Mouse (Mus musculus): ENCODE results near the gene Gm10447. TPM values are rescaled to one million over a fixed set of nuclear protein-coding genes. Genes with fewer than 3 reads are reported as not detected.
A peak's percentile ranks its signal among the peaks of the same experiment; 100 is the strongest.
"Not testable (repeated sequence)": the region's sequence is repeated elsewhere in the genome, so short reads cannot be mapped to it uniquely, and the experiment has no call there.

Gene Gm10447
- total RNA-seq, 2 experiments from 2014 or later: 0.10 TPM; not detected in 1

DNA sequence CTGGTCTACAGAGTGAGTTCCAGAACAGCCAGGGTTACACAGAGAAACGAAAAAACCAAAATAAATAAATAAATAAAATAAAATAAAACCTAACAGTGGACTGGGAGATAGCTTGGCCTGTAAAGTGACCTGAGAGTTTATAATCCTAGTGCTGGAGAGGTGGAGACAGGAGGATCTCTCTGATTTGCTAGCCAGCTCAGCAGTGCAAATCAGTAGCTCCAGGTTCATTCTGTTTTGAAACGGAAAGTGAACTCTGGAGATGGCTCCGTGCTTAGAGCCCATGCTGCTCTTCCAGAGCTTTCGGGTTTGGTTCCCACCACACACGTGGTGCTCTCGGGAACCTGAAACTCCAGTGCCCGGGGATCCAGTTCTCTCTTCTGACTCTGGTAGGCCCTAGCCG is 8.9 kb downstream of the Gm10447 start:
- intact Hi-C loops (cut with DNase I): no loop called here
- no peak for DNase-seq

DNA sequence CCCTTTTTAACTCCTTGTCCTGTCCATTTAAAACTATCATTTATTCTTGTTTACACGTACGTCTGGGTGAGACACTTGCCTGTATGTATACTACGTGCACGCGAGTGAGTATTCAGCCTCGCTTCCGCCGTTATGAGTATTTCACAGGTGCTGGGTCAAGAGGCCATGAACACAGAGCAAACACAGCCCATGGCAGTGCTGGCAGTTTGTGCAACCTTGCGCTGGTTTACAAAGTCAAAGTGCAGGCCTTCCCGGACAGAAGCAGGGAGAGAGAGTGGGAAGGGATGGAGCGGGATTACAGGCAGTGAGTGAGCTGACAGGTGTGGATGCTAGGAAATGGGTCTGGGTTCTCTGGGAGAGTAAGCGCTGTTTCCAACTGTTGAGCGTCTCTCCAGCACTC is 10.7 kb downstream of the Gm10447 start:
- no peak for DNase-seq
- intact Hi-C loops (cut with DNase I): no loop called here

- intact Hi-C loops (cut with DNase I): no loop called here
- no peak for DNase-seq
These were observed 11.3 kb downstream of the Gm10447 start for GRCm38 (mm10) chr11:53445562-53445961.

DNA sequence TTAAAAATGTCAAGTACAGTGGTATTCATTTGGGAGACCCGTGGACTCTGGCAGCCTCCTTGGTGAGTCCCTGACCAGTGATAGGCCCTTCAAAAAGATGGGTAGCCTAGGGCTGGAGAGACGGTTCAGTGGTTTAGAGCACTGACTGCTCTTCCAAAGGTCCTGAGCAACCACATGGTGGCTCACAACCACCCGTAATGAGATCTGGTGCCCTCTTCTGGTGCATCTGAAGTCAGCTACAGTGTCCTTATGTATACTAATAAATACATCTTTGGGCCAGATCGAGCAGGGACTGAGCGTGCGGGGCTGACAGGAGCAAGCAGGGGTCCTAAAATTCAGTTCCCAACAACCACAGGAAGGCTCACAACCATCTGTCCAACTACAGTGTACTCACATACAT is 13.0 kb downstream of the Gm10447 start:
- intact Hi-C loops (cut with DNase I): no loop called here
- DNase-seq: peak in 1 of 2 experiments; percentile 40

- DNase-seq: peak in 1 of 2 experiments; percentile 36
- intact Hi-C loops (cut with DNase I): no loop called here
These were observed 15.0 kb downstream of the Gm10447 start for GRCm38 (mm10) chr11:53441921-53442320.

DNA sequence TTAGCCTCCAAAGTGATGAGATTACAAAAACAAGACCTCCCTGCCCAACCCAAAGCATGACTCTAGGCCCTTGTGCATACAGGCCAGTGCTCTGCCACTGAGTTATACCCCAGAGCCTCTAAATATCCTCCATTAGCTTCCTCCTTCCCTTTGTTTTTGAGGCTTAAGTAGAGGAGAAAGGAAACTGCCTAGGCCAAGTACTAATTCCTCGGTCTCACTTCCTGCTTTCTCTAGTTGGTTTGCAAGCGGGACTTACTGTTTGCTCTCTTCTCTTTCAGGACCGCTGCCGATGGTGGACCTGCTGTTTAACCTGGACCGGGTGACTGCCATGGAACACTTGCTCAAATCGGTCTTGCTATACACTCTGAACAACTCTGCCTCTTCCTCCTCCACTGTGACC is 20.6 kb downstream of the Gm10447 start:
- intact Hi-C loops (cut with DNase I): no loop called here
- DNase-seq: no peak

GRCm38 (mm10) chr11:53435504-53435903 is 21.4 kb downstream of the Gm10447 start:
- DNase-seq: no peak
- intact Hi-C loops (cut with DNase I): no loop called here

DNA sequence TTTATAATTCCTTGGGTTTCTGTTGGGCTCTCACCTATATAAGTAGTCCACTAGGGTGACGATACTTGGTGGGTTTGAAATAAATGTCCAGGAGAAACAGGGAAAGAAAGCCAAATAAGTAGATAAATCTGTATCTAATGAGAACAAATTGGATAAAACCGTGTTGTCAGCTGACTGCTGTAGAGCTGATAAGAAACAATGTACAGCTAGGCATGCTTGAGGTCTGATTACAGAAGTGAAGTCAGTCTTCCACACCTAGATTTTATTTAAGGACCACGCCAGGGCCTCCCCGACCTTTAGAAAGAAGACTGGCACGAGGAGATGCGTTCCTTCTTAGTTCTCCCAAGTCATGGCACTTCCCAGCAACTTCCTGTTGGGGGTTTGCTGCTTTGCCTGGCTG is 23.9 kb downstream of the Gm10447 start:
- DNase-seq: no peak
- intact Hi-C loops (cut with DNase I): no loop called here

- no peak for DNase-seq
- intact Hi-C loops (cut with DNase I): no loop called here
These were observed 25.4 kb downstream of the Gm10447 start for GRCm38 (mm10) chr11:53431347-53432056.

DNA sequence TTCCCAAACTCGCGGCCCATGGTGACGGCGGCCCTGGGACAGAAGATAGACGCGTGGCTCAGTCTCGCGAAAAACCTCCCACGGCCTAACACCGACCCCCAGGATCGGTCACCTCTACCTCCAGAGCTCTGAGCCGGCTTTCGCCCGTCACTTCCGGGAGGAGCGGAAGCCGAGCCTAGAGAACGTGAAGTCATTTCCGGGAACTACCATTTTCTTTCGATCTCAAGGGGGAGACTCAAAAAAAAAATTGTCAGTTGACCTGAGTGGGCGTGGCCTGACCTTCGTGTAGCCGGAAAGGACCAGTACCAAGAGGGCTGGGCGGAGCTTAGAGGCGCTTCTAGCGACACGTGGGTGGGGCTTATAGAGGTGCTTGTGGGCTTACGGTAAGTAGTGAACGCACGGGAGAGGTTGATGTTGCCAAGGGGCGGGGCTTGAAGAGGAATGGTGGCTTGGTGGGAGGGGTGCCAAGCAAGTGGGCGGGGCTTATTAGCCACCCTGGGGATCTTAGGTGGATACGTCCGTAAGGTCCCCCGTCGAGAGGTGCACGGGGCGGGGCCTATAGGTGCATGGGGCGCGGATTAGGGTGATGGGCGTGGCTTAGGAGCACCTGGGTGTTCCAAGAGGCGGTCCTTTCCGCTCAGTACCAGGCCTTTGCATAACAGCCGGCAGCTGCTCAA is 26.1 kb downstream of the Gm10447 start, which contains the start of the genes Uqcrq and Gdf9:
Uqcrq (minus strand) TSS at position 162 of the 677 bp plus-strand sequence.
Gdf9 (plus strand) TSS at position 354 of the 677 bp plus-strand sequence.
- peak; percentile 98 for DNase-seq
- intact Hi-C loops (cut with DNase I): no loop called here

DNA sequence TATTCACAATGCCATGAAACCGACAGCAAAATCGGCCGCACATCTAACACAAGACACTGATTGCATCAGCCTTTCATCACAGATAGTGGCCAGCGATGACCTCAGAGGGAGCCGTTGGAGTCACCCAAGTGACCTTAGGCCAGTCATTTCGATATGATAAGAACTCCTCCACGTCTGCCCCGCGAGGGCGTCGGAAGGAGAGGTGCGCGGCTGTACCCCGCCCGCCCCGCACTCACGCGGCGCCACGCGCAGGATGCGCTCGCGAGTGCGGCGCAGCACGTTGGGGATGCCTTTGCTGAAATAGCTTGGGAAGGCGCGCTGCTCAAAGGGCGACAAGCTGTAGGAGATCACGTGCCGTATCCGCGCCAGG is 26.6 kb downstream of the Gm10447 start:
- DNase-seq: no peak
- intact Hi-C loops (cut with DNase I): no loop called here

DNA sequence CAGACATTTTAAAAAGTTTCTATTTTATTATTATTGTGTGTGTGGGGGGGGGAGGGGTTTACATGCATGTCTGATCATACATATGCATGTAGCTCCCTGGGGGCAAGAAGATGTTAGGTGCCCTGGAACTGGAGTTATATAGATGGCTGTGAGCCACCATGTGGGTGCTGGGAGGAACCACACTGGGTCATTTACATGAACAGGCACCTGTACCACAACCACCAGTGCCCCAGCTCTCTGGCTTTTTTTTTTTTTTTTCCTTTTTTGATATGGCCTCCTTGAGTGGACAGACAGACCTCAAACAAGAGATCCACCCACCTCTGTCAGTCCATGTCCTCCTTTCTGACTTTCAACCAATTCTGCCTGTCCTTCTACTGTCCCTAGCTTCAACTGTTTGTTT is 27.7 kb downstream of the Gm10447 start:
- no peak for DNase-seq
- intact Hi-C loops (cut with DNase I): no loop called here

GRCm38 (mm10) chr11:53428716-53429057 is 28.2 kb downstream of the Gm10447 start:
- DNase-seq: no peak
- intact Hi-C loops (cut with DNase I): no loop called here

DNA sequence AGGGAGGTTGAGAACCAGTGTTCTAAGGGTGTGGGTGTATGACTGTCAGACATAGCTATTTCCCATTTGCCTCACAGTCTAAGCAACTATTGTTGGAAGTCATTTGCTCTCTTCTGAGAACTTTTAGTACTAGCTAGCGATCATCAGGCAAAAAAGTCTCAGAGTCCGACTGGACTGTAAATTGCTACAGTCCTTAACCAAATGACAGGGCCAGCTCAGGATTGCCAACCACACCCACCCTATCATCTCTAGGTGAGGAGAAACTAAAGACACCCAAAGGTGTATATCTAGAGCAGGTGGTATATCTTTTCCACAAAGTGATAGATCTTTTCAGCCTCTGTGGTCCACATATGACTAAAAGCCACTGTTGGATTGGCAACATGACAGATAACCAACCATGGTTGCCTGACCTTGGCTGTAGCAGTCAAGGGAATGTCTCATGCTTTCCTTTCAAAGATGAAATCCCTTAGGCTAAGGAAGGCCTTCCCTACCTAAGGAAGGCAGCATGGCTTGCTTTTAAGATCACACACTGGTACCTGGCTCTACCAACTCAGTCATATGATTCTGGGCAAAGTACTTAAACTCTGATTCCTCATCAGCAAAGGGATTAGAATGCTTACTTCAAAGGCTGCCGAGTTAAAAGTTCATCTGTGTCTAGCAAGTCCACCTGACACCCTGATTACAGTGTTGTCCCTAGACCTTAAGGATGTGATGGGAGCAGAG is 28.8 kb downstream of the Gm10447 start:
- DNase-seq: no peak
- intact Hi-C loops (cut with DNase I): no loop called here

GRCm38 (mm10) chr11:53426914-53427313 is 30.0 kb downstream of the Gm10447 start:
- intact Hi-C loops (cut with DNase I); DNase-seq: not testable (repeated sequence)

DNA sequence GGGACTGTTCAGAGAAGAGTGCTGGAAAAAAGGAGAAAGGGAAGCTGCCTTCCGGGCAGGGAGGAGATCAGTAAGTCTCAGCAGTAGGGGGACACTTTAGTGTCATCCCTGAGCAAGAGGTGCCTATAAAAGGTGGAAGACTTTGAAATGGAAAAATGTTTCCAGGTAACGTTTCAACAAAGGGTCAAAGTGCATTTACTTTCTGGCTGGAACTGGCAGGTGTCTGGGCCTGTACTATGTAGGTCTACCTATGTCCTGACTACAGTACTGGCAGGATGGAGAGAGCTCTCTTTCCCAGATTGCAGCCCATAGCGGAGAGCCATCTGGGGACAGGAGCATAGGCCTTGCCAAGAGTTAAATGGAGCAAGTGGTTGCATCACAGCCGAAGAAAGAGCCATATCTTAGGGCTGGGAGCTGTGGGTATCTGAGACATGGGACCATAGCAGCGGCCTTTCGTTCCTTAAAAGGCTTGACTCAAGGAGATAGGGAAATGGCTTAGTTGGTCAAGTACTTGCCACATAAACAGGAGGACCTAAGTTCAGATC is 31.1 kb downstream of the Gm10447 start:
- DNase-seq: no peak
- intact Hi-C loops (cut with DNase I): no loop called here

DNA sequence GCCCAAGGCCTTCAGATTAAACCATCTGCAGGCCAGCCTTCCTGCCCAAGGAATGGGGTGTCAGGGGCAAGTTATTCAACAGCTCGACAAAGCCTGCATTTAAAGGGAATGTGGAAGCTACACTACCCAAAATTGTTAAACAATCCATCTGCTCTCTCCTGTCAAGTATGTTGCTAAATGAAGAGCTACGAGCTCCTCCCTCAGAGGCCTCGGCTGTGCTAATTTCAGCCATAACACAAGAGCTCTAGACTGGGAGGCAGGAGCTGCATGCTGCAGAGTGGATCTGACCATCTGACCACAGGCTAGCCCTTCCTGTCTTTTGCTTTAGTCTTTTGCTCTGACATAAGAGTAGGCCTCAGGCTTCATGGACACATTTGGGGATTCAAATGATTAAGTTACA is 31.7 kb downstream of the Gm10447 start:
- no peak for DNase-seq
- intact Hi-C loops (cut with DNase I): no loop called here

DNA sequence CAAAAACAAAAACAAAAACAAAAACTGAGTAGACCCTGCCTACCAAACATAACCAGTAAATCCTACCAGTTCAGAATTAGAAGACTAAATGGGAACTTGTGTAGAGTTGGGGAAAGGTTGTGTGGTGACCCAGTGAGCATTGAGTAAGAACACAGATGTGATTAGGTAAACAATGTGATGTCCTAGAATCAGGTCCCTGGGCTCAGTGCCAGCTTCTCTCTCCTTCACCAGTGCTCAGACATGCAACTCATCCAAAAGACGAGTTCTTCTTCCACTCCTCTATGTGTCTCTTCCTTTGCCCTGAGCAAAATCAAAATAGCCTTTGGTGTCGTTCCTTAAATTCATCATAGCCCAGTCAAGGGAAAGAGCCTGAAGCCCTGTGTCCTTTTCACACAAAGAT is 32.1 kb downstream of the Gm10447 start:
- no peak for DNase-seq
- intact Hi-C loops (cut with DNase I): no loop called here

- intact Hi-C loops (cut with DNase I): no loop called here
These were observed 33.9 kb downstream of the Gm10447 start, which contains the start of gene Leap2 for GRCm38 (mm10) chr11:53423036-53423435. Gene Leap2 (minus strand): TSS chr11:53423170.

DNA sequence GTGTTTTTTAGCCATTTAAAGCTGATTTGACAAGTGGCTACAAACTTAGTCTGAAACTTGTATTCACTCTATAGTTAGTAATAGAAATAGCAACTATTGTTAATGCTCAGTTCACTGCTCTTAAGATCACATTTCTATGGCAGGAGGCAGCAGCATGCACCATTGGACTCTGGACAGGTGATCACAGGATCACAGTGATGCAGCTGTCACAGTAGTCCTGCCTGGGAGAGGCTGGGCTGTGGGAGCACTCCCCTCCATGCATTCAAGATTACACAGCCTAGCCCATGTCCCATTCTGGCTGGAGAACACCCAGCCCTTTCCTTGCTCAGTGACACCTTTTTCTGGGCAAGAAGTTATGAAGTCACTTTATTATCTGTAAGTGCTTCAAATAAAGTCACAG is 38.9 kb downstream of the Gm10447 start:
- DNase-seq: no peak
- intact Hi-C loops (cut with DNase I): no loop called here

More at GRCm38 (mm10) chr11:53423036-53423435, 33.9 kb downstream of the Gm10447 start, which contains the start of gene Leap2:
- no peak for DNase-seq

- intact Hi-C loops (cut with DNase I): loop anchor here (5.0 kb wide), 1 partner anchor 53 kb away; no protein-coding TSS in a partner anchor
These were observed 43.0 kb downstream of the Gm10447 start for GRCm38 (mm10) chr11:53413871-53414270.

More at GRCm38 (mm10) chr11:53413871-53414270, 43.0 kb downstream of the Gm10447 start:
- DNase-seq: no peak

Measured in heart, postnatal 10 days (tissue).